Mouse (Mus musculus) cerebellum, adult 18-20 months (tissue): Measurements from ENCODE around the gene Ifitm3.
"Not testable (repeated sequence)": the region's sequence is repeated elsewhere in the genome, so short reads cannot be mapped to it uniquely, and the experiment has no call there.

Source experiments
- DNase-seq, 2 experiments: peaks; one replicate each; pipeline ENCODE4 v3.0.0; 2021

The Ifitm3 gene

GRCm38 (mm10) chr7:140998853-140999700 lies 11.5 kb downstream of the Ifitm3 start:
- no peak for DNase-seq

GRCm38 (mm10) chr7:140997817-140998216 lies 12.8 kb downstream of the Ifitm3 start:
- no peak for DNase-seq

GRCm38 (mm10) chr7:140991117-140991689 lies 19.4 kb downstream of the Ifitm3 start:
- DNase-seq, result no peak

- no peak for DNase-seq
Observed at GRCm38 (mm10) chr7:140990622-140991021, 19.9 kb downstream of the Ifitm3 start.

GRCm38 (mm10) chr7:140990185-140990584 lies 20.4 kb downstream of the Ifitm3 start:
- DNase-seq, result no peak

- DNase-seq, result no peak
Observed at GRCm38 (mm10) chr7:140989022-140989421, 21.5 kb downstream of the Ifitm3 start.

GRCm38 (mm10) chr7:140987182-140988138 lies 23.1 kb downstream of the Ifitm3 start:
- DNase-seq, result no peak

GRCm38 (mm10) chr7:140982971-140983370 lies 27.6 kb downstream of the Ifitm3 start:
- no peak for DNase-seq

GRCm38 (mm10) chr7:140981704-140982103 lies 28.9 kb downstream of the Ifitm3 start:
- no peak for DNase-seq

GRCm38 (mm10) chr7:140976720-140977119 lies 33.9 kb downstream of the Ifitm3 start:
- not testable (repeated sequence) for DNase-seq

GRCm38 (mm10) chr7:140975465-140975864 lies 35.1 kb downstream of the Ifitm3 start:
- DNase-seq, result no peak

- DNase-seq, result no peak
Observed at GRCm38 (mm10) chr7:140974940-140975339, 35.6 kb downstream of the Ifitm3 start.

- DNase-seq, result no peak
Observed at GRCm38 (mm10) chr7:140973396-140974165, 37.0 kb downstream of the Ifitm3 start.

- no peak for DNase-seq
Observed at GRCm38 (mm10) chr7:140971479-140972171, 38.9 kb downstream of the Ifitm3 start.

- no peak for DNase-seq
Observed at GRCm38 (mm10) chr7:140970931-140971330, 39.6 kb downstream of the Ifitm3 start.

- not testable (repeated sequence) for DNase-seq
Observed at GRCm38 (mm10) chr7:140968710-140969109, 41.9 kb downstream of the Ifitm3 start.

GRCm38 (mm10) chr7:140967862-140968591 lies 42.5 kb downstream of the Ifitm3 start:
- DNase-seq, result no peak

- no peak for DNase-seq
Observed at GRCm38 (mm10) chr7:140966921-140967320, 43.6 kb downstream of the Ifitm3 start, which contains the start of gene Ifitm1. Gene Ifitm1 (plus strand): TSS chr7:140967221.

- DNase-seq, result no peak
Observed at GRCm38 (mm10) chr7:140962733-140963132, 47.8 kb downstream of the Ifitm3 start.

GRCm38 (mm10) chr7:140961416-140961815 lies 49.2 kb downstream of the Ifitm3 start:
- DNase-seq, result no peak

GRCm38 (mm10) chr7:140960026-140960425 lies 50.5 kb downstream of the Ifitm3 start:
- no peak for DNase-seq
